Mouse (Mus musculus) olfactory bulb, adult 2 months (tissue): ENCODE measurements around the gene Ccl9.

Source experiments
- CTCF ChIP-seq: fragments of 200-500 bp; IDR thresholded peaks from 2 replicates; pipeline ENCODE4 v1.5.1; 2012; ENCODE audit warnings: low read depth, mild to moderate bottlenecking, low read length, moderate library complexity; ENCODE audit not compliant: insufficient read depth
- POLR2A ChIP-seq: fragments of 200-500 bp; IDR thresholded peaks from 2 replicates; pipeline ENCODE4 v1.6.1; 2012; ENCODE audit warnings: mild to moderate bottlenecking, low read depth, low read length, moderate library complexity; ENCODE audit not compliant: insufficient read depth

DNA sequence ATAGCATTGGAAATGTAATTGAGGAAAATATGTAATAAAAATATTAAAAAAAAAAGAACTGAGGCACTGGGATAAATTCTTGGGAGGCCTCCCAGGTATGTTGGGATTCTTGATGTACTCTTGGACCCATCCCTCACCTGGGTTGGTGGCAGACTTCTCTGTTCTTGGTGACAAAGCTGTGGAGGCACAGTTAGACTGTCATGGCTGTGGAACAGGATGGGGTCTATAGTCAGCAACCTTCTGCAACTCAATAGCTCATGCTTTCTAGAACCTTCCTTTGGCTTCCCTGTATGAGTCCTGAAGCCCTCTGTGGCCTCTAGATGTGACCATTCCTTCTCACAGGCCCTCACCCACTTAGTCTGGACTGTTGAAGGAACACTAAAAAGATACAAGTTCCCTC is 11.8 kb downstream of the Ccl9 start:
- TF ChIP-seq POLR2A (no peak), CTCF (no peak)
